Mouse (Mus musculus): ENCODE data around the gene Olfr1093. TPM values are rescaled to one million over a fixed set of nuclear protein-coding genes. Genes with fewer than 3 reads are reported as not detected.
A peak's percentile ranks its signal among the peaks of the same experiment; 100 is the strongest.

Gene Olfr1093
- total RNA-seq (2012; rRNA removed) = not detected in 2 replicates

DNA sequence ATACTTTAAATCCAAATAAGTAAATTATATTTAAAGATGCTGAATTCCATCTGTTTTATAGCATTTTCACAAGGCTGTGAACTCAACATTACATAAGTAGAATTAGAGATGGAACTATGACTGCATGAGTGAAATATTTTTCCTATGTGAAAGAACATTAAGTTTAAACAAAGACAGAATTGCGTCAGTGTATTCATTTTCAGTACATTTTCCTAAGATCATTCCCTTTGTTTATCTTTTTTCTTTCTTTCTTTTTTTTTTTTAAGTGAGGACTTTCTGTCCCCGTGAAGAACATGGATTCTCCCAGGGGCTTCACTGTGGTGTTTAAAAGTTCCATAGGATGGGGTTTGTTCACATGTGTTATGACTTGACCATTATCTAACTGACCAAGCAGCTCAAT, at the start of gene Olfr1093:
Gene Olfr1093 (plus strand): TSS at position 301 of the 400 bp plus-strand sequence.
- Histone ChIP-seq H3K36me3 (ENCODE audit: control insufficient read depth, insufficient read depth, low read length, poor library complexity, severe bottlenecking) (no peaks in the 10 kb centered on the region), H3K27ac (ENCODE audit: insufficient read depth, low read depth, low read length, poor library complexity, severe bottlenecking) (no peak within 1 kb of the TSS), H3K9me3 (ENCODE audit: control insufficient read depth, insufficient read depth, low read depth, low read length) (no peaks in the 10 kb centered on the region), H3K9ac (ENCODE audit: insufficient read depth, low read depth, low read length, poor library complexity, severe bottlenecking) (no peak within 1 kb of the TSS), H3K4me3 (ENCODE audit: insufficient read depth in 1 of 2, low read depth in 1 of 2, low read length in 2 of 2, poor library complexity in 1 of 2, severe bottlenecking in 1 of 2) (no peak within 1 kb of the TSS), H3K4me1 (ENCODE audit: control insufficient read depth in 2 of 2, insufficient read depth in 2 of 2, low read length in 2 of 2, poor library complexity in 1 of 2) (no peaks in the 10 kb centered on the region)
- in situ Hi-C loops (cut with MboI; ENCODE audit: low sequenced_read_pairs in 2 of 2, unreplicated experiment in 2 of 2) = no loop called here
- TF ChIP-seq ZNF384 (IDR thresholded peaks at IDR 0.05; ENCODE audit: low read depth, low read length) = no peak
- no peak for TF ChIP-seq MAFK (IDR thresholded peaks at IDR 0.05; ENCODE audit: insufficient read depth, low read depth, low read length)
- no peak for TF ChIP-seq HCFC1 (IDR thresholded peaks at IDR 0.05; ENCODE audit: borderline replicate concordance, insufficient read depth, low read length)
- TF ChIP-seq ZC3H11A (IDR thresholded peaks at IDR 0.05; ENCODE audit: borderline replicate concordance, low read depth, low read length) = no peak
- no peak for TF ChIP-seq CHD2 (IDR thresholded peaks at IDR 0.05; ENCODE audit: low read depth, low read length)
- DNase-seq (ENCODE audit: low read depth, low spot score) = no peak

- H3K4me3 ChIP-seq (ENCODE audit: insufficient read depth in 1 of 2, low read depth in 1 of 2, low read length in 2 of 2, poor library complexity in 1 of 2, severe bottlenecking in 1 of 2) = no peak within 1 kb of the TSS
- no peak within 1 kb of the TSS for H3K27ac ChIP-seq (ENCODE audit: insufficient read depth, low read depth, low read length, poor library complexity, severe bottlenecking)
- no peak within 1 kb of the TSS for H3K9ac ChIP-seq (ENCODE audit: insufficient read depth, low read depth, low read length, poor library complexity, severe bottlenecking)
- TF ChIP-seq CHD2 (IDR thresholded peaks at IDR 0.05; ENCODE audit: low read depth, low read length) (no peak), ZNF384 (IDR thresholded peaks at IDR 0.05; ENCODE audit: low read depth, low read length) (no peak), HCFC1 (IDR thresholded peaks at IDR 0.05; ENCODE audit: borderline replicate concordance, insufficient read depth, low read length) (no peak), ZC3H11A (IDR thresholded peaks at IDR 0.05; ENCODE audit: borderline replicate concordance, low read depth, low read length) (no peak), MAFK (IDR thresholded peaks at IDR 0.05; ENCODE audit: insufficient read depth, low read depth, low read length) (no peak)
- in situ Hi-C loops (cut with MboI; ENCODE audit: low sequenced_read_pairs in 2 of 2, unreplicated experiment in 2 of 2) = no loop called here
- no peaks in the 10 kb centered on the region for H3K4me1 ChIP-seq (ENCODE audit: control insufficient read depth in 2 of 2, insufficient read depth in 2 of 2, low read length in 2 of 2, poor library complexity in 1 of 2)
- H3K9me3 ChIP-seq (ENCODE audit: control insufficient read depth, insufficient read depth, low read depth, low read length) = no peaks in the 10 kb centered on the region
- no peak for DNase-seq (ENCODE audit: low read depth, low spot score)
- no peaks in the 10 kb centered on the region for H3K36me3 ChIP-seq (ENCODE audit: control insufficient read depth, insufficient read depth, low read length, poor library complexity, severe bottlenecking)
Observed at GRCm38 (mm10) chr2:86733601-86734000, 48.7 kb upstream of the Olfr1093 start, which contains the start of gene Olfr1089. Gene Olfr1089 (minus strand): TSS chr2:86733701.

GRCm38 (mm10) chr2:86758893-86759292, 23.4 kb upstream of the Olfr1093 start, which contains the start of gene Olfr1090:
Gene Olfr1090 (minus strand): TSS chr2:86758993.
- no peak within 1 kb of the TSS for H3K9ac ChIP-seq (ENCODE audit: insufficient read depth, low read depth, low read length, poor library complexity, severe bottlenecking)
- H3K27ac ChIP-seq (ENCODE audit: insufficient read depth, low read depth, low read length, poor library complexity, severe bottlenecking) = no peak within 1 kb of the TSS
- H3K4me3 ChIP-seq (ENCODE audit: insufficient read depth in 1 of 2, low read depth in 1 of 2, low read length in 2 of 2, poor library complexity in 1 of 2, severe bottlenecking in 1 of 2) = no peak within 1 kb of the TSS
- TF ChIP-seq HCFC1 (IDR thresholded peaks at IDR 0.05; ENCODE audit: borderline replicate concordance, insufficient read depth, low read length) (no peak), CHD2 (IDR thresholded peaks at IDR 0.05; ENCODE audit: low read depth, low read length) (no peak)
- H3K4me1 ChIP-seq (ENCODE audit: control insufficient read depth in 2 of 2, insufficient read depth in 2 of 2, low read length in 2 of 2, poor library complexity in 1 of 2) = no peaks in the 10 kb centered on the region
- in situ Hi-C loops (cut with MboI; ENCODE audit: low sequenced_read_pairs in 2 of 2, unreplicated experiment in 2 of 2) = no loop called here
- no peaks in the 10 kb centered on the region for H3K36me3 ChIP-seq (ENCODE audit: control insufficient read depth, insufficient read depth, low read length, poor library complexity, severe bottlenecking)
- DNase-seq (ENCODE audit: low read depth, low spot score) = no peak
- no peaks in the 10 kb centered on the region for H3K9me3 ChIP-seq (ENCODE audit: control insufficient read depth, insufficient read depth, low read depth, low read length)

DNA sequence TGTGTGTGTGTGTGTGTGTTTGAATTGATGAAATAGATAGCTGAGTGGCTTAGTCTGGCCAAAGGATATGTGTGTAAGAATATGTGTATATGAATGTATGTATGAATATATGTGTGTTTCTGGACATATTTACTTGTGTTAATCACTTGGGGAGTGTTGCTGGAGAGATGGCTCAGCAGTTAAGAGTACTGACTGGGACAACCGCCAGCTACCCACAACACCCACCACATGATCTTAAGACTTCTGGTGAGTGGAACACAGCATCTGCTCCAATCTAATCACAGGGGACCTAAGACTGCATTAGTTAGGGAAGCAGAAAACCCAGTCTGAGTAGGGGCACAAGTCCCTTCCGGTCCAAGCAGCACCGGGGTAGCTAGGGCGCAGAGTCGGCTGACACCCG, 21.2 kb upstream of the Olfr1093 start:
- Histone ChIP-seq H3K36me3 (ENCODE audit: control insufficient read depth, insufficient read depth, low read length, poor library complexity, severe bottlenecking) (no peaks in the 10 kb centered on the region), H3K4me1 (ENCODE audit: control insufficient read depth in 2 of 2, insufficient read depth in 2 of 2, low read length in 2 of 2, poor library complexity in 1 of 2) (no peaks in the 10 kb centered on the region), H3K27ac (ENCODE audit: insufficient read depth, low read depth, low read length, poor library complexity, severe bottlenecking) (no peak overlapping the region), H3K9me3 (ENCODE audit: control insufficient read depth, insufficient read depth, low read depth, low read length) (no peaks in the 10 kb centered on the region), H3K9ac (ENCODE audit: insufficient read depth, low read depth, low read length, poor library complexity, severe bottlenecking) (no peak overlapping the region), H3K4me3 (ENCODE audit: insufficient read depth in 1 of 2, low read depth in 1 of 2, low read length in 2 of 2, poor library complexity in 1 of 2, severe bottlenecking in 1 of 2) (peak overlapping the region; percentile 38 to 62)
- in situ Hi-C loops (cut with MboI; ENCODE audit: low sequenced_read_pairs in 2 of 2, unreplicated experiment in 2 of 2) = no loop called here
- no peak for TF ChIP-seq CHD2 (IDR thresholded peaks at IDR 0.05; ENCODE audit: low read depth, low read length)
- no peak for TF ChIP-seq MAFK (IDR thresholded peaks at IDR 0.05; ENCODE audit: insufficient read depth, low read depth, low read length)
- TF ChIP-seq ZNF384 (IDR thresholded peaks at IDR 0.05; ENCODE audit: low read depth, low read length) = no peak
- no peak for TF ChIP-seq HCFC1 (IDR thresholded peaks at IDR 0.05; ENCODE audit: borderline replicate concordance, insufficient read depth, low read length)
- TF ChIP-seq ZC3H11A (IDR thresholded peaks at IDR 0.05; ENCODE audit: borderline replicate concordance, low read depth, low read length) = no peak
- DNase-seq (ENCODE audit: low read depth, low spot score) = peak; percentile 6

- no peak for DNase-seq (ENCODE audit: low read depth, low spot score)
- no peak for TF ChIP-seq HCFC1 (IDR thresholded peaks at IDR 0.05; ENCODE audit: borderline replicate concordance, insufficient read depth, low read length)
- TF ChIP-seq CHD2 (IDR thresholded peaks at IDR 0.05; ENCODE audit: low read depth, low read length) = no peak
- no peak for TF ChIP-seq ZC3H11A (IDR thresholded peaks at IDR 0.05; ENCODE audit: borderline replicate concordance, low read depth, low read length)
- no peak for TF ChIP-seq MAFK (IDR thresholded peaks at IDR 0.05; ENCODE audit: insufficient read depth, low read depth, low read length)
- TF ChIP-seq ZNF384 (IDR thresholded peaks at IDR 0.05; ENCODE audit: low read depth, low read length) = no peak
- Histone ChIP-seq H3K27ac (ENCODE audit: insufficient read depth, low read depth, low read length, poor library complexity, severe bottlenecking) (no peak within 1 kb of the TSS), H3K4me3 (ENCODE audit: insufficient read depth in 1 of 2, low read depth in 1 of 2, low read length in 2 of 2, poor library complexity in 1 of 2, severe bottlenecking in 1 of 2) (no peak within 1 kb of the TSS), H3K9me3 (ENCODE audit: control insufficient read depth, insufficient read depth, low read depth, low read length) (no peaks in the 10 kb centered on the region), H3K9ac (ENCODE audit: insufficient read depth, low read depth, low read length, poor library complexity, severe bottlenecking) (no peak within 1 kb of the TSS), H3K36me3 (ENCODE audit: control insufficient read depth, insufficient read depth, low read length, poor library complexity, severe bottlenecking) (no peaks in the 10 kb centered on the region), H3K4me1 (ENCODE audit: control insufficient read depth in 2 of 2, insufficient read depth in 2 of 2, low read length in 2 of 2, poor library complexity in 1 of 2) (no peaks in the 10 kb centered on the region)
- in situ Hi-C loops (cut with MboI; ENCODE audit: low sequenced_read_pairs in 2 of 2, unreplicated experiment in 2 of 2) = no loop called here
Observed at GRCm38 (mm10) chr2:86809918-86810317, 27.6 kb downstream of the Olfr1093 start, which contains the start of gene Olfr141. Gene Olfr141 (minus strand): TSS chr2:86810018.
